Mouse (Mus musculus) embryo, embryonic 11.5 days (tissue): Measurements from ENCODE around the gene Rbm48.

Source experiments
- DNase-seq: peaks from one replicate; pipeline ENCODE4 v3.0.0-alpha.2; 2012; ENCODE audit warnings: low read depth, low spot score

Rbm48 gene

GRCm38 (mm10) chr5:3551481-3551880, 44.9 kb downstream of the Rbm48 start:
- DNase-seq, result no peak

GRCm38 (mm10) chr5:3546226-3546625, 50.2 kb downstream of the Rbm48 start:
- no peak for DNase-seq

GRCm38 (mm10) chr5:3544480-3544769, 52.0 kb downstream of the Rbm48 start:
- peak; percentile 5 for DNase-seq

GRCm38 (mm10) chr5:3543629-3544479, 52.5 kb downstream of the Rbm48 start, which contains the start of gene Fam133b:
Gene Fam133b (plus strand): TSS chr5:3543833.
- DNase-seq, result peak; percentile 90

- no peak for DNase-seq
Observed at GRCm38 (mm10) chr5:3541871-3542270, 54.5 kb downstream of the Rbm48 start.

GRCm38 (mm10) chr5:3538505-3539472, 57.6 kb downstream of the Rbm48 start:
- no peak for DNase-seq

GRCm38 (mm10) chr5:3536592-3537212, 59.7 kb downstream of the Rbm48 start:
- no peak for DNase-seq
